Mouse (Mus musculus) heart, embryonic 14.5 days (tissue): ENCODE data around the gene Tgfbr3. TPM values are rescaled to one million over a fixed set of nuclear protein-coding genes. Genes with fewer than 3 reads are reported as not detected.

Source experiments
- ATAC-seq: fragments of 200-750 bp; cut with Nextera tagmentation; 2 replicates; pipeline ENCODE4 v1.8.0; 2017; ENCODE audit warnings: low read depth, moderate TSS enrichment; ENCODE audit not compliant: insufficient number of reproducible peaks, insufficient read depth, low FRiP score
- H3K27ac ChIP-seq, 2 experiments: fragments of 200-500 bp in 1 of 2; fragments of 300-500 bp in 1 of 2; sonication (generic) in 1 of 2; replicated peaks in 1 of 2; 2 replicates each; pipeline ENCODE4 v1.5.1; 2012 to 2014; ENCODE audit warnings: low read depth in 2 of 2, low read length in 2 of 2, control low read depth in 1 of 2, mild to moderate bottlenecking in 1 of 2, mixed read lengths in 1 of 2; ENCODE audit not compliant: control insufficient read depth in 1 of 2, insufficient read depth in 1 of 2
- H3K27me3 ChIP-seq: fragments of 300-500 bp; sonication (generic); 2 replicates; pipeline ENCODE4 v1.6.1; 2014; ENCODE audit warnings: mild to moderate bottlenecking, low read length, control low read depth; ENCODE audit not compliant: control insufficient read depth, insufficient read depth
- H3K36me3 ChIP-seq: fragments of 300-500 bp; sonication (generic); 2 replicates; pipeline ENCODE4 v1.6.1; 2014; ENCODE audit warnings: mild to moderate bottlenecking, control low read depth, low read length, mixed read lengths; ENCODE audit not compliant: control insufficient read depth, insufficient read depth
- H3K4me1 ChIP-seq, 2 experiments: fragments of 200-500 bp in 1 of 2; fragments of 300-500 bp in 1 of 2; sonication (generic) in 1 of 2; 2 replicates each; pipeline ENCODE4 v1.6.1; 2012 to 2014; ENCODE audit warnings: low read length in 2 of 2, control low read depth in 1 of 2, mixed read lengths in 1 of 2; ENCODE audit not compliant: control insufficient read depth in 2 of 2, insufficient read depth in 2 of 2
- H3K4me2 ChIP-seq: fragments of 300-500 bp; sonication (generic); 2 replicates; pipeline ENCODE4 v1.6.1; 2014; ENCODE audit warnings: mild to moderate bottlenecking, low read length
- H3K4me3 ChIP-seq, 2 experiments: fragments of 200-500 bp in 1 of 2; fragments of 300-500 bp in 1 of 2; sonication (generic) in 1 of 2; 2 replicates each; pipeline ENCODE4 v1.5.1; 2012 to 2014; ENCODE audit warnings: low read length in 2 of 2, mild to moderate bottlenecking in 2 of 2, control low read depth in 1 of 2, low read depth in 1 of 2, moderate library complexity in 1 of 2; ENCODE audit not compliant: control insufficient read depth in 1 of 2, insufficient read depth in 1 of 2
- H3K9ac ChIP-seq: fragments of 300-500 bp; sonication (generic); 2 replicates; pipeline ENCODE4 v1.6.1; 2014; ENCODE audit warnings: mild to moderate bottlenecking, low read length
- H3K9me3 ChIP-seq: fragments of 300-500 bp; sonication (generic); 2 replicates; pipeline ENCODE4 v1.6.1; 2016; ENCODE audit warnings: low read length, control low read depth; ENCODE audit not compliant: control insufficient read depth
- WGBS: fragments of 180-500 bp; shearing (Covaris S2); extraction: QIAGEN DNeasy Blood & Tissue Kit; methylation state at CpG from one replicate; pipeline ENCODE4 v1.1.7; 2014; 5-methylcytosine and 5-hydroxymethylcytosine counted together
- polyA plus RNA-seq: library from polyadenylated mRNA; unstranded; fragments of >200 nt; fragmentation: Nextera tagmentation; extraction: Ambion mirVana; gene quantifications from 2 replicates; pipeline ENCODE4 v1.2.1, GENCODE M21; 2014

The Tgfbr3 gene
- polyA plus RNA-seq, 1 experiment from 2014 or later, result 24.1 TPM

GRCm38 (mm10) chr5:107074350-107074749 is 215.1 kb downstream of the Tgfbr3 start:
- 0 out of 4 replicates have a peak overlapping the region, but pooled peaks of 1 of the 2 experiments have one; percentile 12 for H3K27ac ChIP-seq
- no peaks in the 10 kb centered on the region for H3K36me3 ChIP-seq
- no peak overlapping the region for H3K4me2 ChIP-seq
- H3K27me3 ChIP-seq, result no peaks in the 10 kb centered on the region
- peaks cover 14 to 31% of the 10 kb centered on the region in 2 experiments for H3K4me1 ChIP-seq
- H3K9me3 ChIP-seq, result no peaks in the 10 kb centered on the region
- H3K4me3 ChIP-seq, result no peak overlapping the region
- no peak overlapping the region for H3K9ac ChIP-seq
- 58% methylated on average over 4 of the region's 4 CpGs for WGBS
- no peak for ATAC-seq

GRCm38 (mm10) chr5:107073536-107073935 is 215.9 kb downstream of the Tgfbr3 start:
- H3K27ac ChIP-seq, result no peak overlapping the region; a peak in 1 of 4 replicates
- WGBS, result 55% methylated on average over 3 of the region's 3 CpGs
- no peak overlapping the region for H3K9ac ChIP-seq

GRCm38 (mm10) chr5:107068146-107068545 is 221.3 kb downstream of the Tgfbr3 start:
- Histone ChIP-seq H3K4me1 (peaks cover 3 to 8% of the 10 kb centered on the region in 2 experiments), H3K27me3 (no peaks in the 10 kb centered on the region), H3K9ac (no peak overlapping the region), H3K4me2 (no peak overlapping the region), H3K9me3 (no peaks in the 10 kb centered on the region), H3K4me3 (no peak overlapping the region), H3K36me3 (no peaks in the 10 kb centered on the region), H3K27ac (no peak overlapping the region)
- ATAC-seq, result no peak
- 84% methylated on average over 5 of the region's 5 CpGs for WGBS

More at GRCm38 (mm10) chr5:107073536-107073935, 215.9 kb downstream of the Tgfbr3 start:
- H3K4me2 ChIP-seq, result no peak overlapping the region
- ATAC-seq, result no peak
- no peaks in the 10 kb centered on the region for H3K9me3 ChIP-seq
- no peaks in the 10 kb centered on the region for H3K36me3 ChIP-seq
- H3K4me1 ChIP-seq, result peaks cover 9 to 24% of the 10 kb centered on the region in 2 experiments
- H3K27me3 ChIP-seq, result no peaks in the 10 kb centered on the region
- H3K4me3 ChIP-seq, result no peak overlapping the region

GRCm38 (mm10) chr5:107067531-107067930 is 221.9 kb downstream of the Tgfbr3 start:
- 69% methylated on average over 7 of the region's 7 CpGs for WGBS
- Histone ChIP-seq H3K9me3 (no peaks in the 10 kb centered on the region), H3K27ac (no peak overlapping the region), H3K36me3 (no peaks in the 10 kb centered on the region), H3K4me1 (peaks cover 8 to 14% of the 10 kb centered on the region in 2 experiments), H3K4me3 (no peak overlapping the region), H3K9ac (no peak overlapping the region), H3K27me3 (no peaks in the 10 kb centered on the region), H3K4me2 (no peak overlapping the region)
- no peak for ATAC-seq

- Histone ChIP-seq H3K9ac (no peak overlapping the region), H3K27ac (no peak overlapping the region), H3K27me3 (no peaks in the 10 kb centered on the region), H3K9me3 (no peaks in the 10 kb centered on the region), H3K4me1 (peaks cover 11 to 16% of the 10 kb centered on the region in 2 experiments), H3K36me3 (no peaks in the 10 kb centered on the region), H3K4me2 (no peak overlapping the region), H3K4me3 (no peak overlapping the region)
- no peak for ATAC-seq
- 88% methylated on average over 5 of the region's 5 CpGs for WGBS
These were observed 224.5 kb downstream of the Tgfbr3 start for GRCm38 (mm10) chr5:107064922-107065321.

DNA sequence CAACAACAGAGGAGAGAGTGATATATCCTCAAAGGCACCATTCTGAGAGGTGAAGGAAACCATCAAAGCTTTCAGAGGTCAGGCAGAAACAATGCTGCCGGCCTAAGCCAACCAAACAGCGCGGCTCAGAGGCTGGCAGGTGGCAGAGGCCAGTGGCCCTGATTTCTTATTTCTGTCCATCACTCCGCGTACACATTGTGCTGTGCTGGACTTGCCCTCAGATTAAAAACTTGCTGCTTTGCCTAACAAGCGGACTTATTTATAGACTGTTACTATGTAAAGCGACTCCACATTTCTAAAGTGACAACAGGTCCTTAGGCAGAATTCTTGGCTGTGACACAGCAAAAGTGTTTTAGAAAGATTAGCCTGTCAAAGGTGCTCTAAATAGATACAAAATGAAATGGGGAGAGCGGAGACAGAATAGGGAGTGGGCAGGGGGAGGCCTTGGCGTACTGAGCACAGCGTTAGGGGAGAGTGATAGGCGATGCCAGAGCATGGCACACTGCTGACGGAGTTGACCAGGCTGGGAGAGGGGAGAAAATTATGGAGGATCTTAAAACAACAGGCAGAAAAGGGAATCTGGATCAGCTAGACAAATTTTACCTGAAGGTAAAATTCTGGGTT is 227.1 kb downstream of the Tgfbr3 start:
- H3K36me3 ChIP-seq, result no peaks in the 10 kb centered on the region
- no peaks in the 10 kb centered on the region for H3K27me3 ChIP-seq
- no peak overlapping the region for H3K4me2 ChIP-seq
- peak overlapping the region; percentile 86 to 95 for H3K27ac ChIP-seq
- WGBS, result 29% methylated on average over 12 of the region's 12 CpGs
- no peak overlapping the region for H3K4me3 ChIP-seq
- H3K9me3 ChIP-seq, result no peaks in the 10 kb centered on the region
- no peak overlapping the region for H3K9ac ChIP-seq
- H3K4me1 ChIP-seq, result peaks cover 17 to 27% of the 10 kb centered on the region in 2 experiments
- peak; percentile 87 for ATAC-seq

GRCm38 (mm10) chr5:107059514-107059913 is 229.9 kb downstream of the Tgfbr3 start:
- H3K9me3 ChIP-seq, result no peaks in the 10 kb centered on the region
- no peak overlapping the region for H3K4me3 ChIP-seq
- no peak overlapping the region for H3K4me2 ChIP-seq
- no peak overlapping the region for H3K27ac ChIP-seq
- H3K9ac ChIP-seq, result no peak overlapping the region
- no peaks in the 10 kb centered on the region for H3K27me3 ChIP-seq
- peaks cover 25 to 44% of the 10 kb centered on the region in 2 experiments for H3K4me1 ChIP-seq
- 66% methylated on average over 5 of the region's 5 CpGs for WGBS
- no peak for ATAC-seq
- no peaks in the 10 kb centered on the region for H3K36me3 ChIP-seq

DNA sequence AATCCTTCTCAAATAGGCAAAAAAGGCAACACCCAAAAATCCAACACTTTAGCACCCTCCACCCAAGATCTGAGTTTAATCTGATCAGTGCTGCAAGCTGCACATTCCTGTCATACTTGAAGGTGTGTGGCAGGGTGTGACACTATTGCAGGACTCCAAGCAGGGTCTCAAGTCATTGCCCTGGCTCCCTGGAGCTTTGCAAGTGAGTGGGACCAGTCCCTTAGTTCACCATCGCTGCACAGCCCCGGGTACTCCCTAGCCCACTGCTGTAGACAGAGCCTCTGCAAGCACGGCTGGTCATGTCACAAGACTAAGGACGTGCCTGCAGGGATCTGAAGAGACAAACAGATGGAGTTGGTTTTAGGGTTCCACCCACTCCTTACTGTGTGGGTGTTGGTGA is 230.8 kb downstream of the Tgfbr3 start:
- no peak for ATAC-seq
- no peaks in the 10 kb centered on the region for H3K36me3 ChIP-seq
- H3K27me3 ChIP-seq, result no peaks in the 10 kb centered on the region
- no peak overlapping the region for H3K9ac ChIP-seq
- peaks cover 27 to 47% of the 10 kb centered on the region in 2 experiments for H3K4me1 ChIP-seq
- H3K27ac ChIP-seq, result no peak overlapping the region
- H3K9me3 ChIP-seq, result no peaks in the 10 kb centered on the region
- 66% methylated on average over 4 of the region's 4 CpGs for WGBS
- H3K4me3 ChIP-seq, result no peak overlapping the region
- no peak overlapping the region for H3K4me2 ChIP-seq
